In genomic region chr6:38433261-38434033, GRCm38 (mm10) we compare ENCODE assay signal across 8 mouse cellular contexts. TPM values are rescaled to one million over a fixed set of nuclear protein-coding genes. Genes with fewer than 3 reads are reported as not detected.
A peak's percentile ranks its signal among the peaks of the same experiment; 100 is the strongest.
DNase-seq lines count a peak whose midpoint lies in the region; ATAC-seq and TF ChIP-seq lines count a peak whose summit lies in the region.

Ubn2 (plus strand) TSS chr6:38433950.

- peak within 1 kb of the TSS; percentile 94 for H3K4me3 ChIP-seq in E14TG2a.4 (replicated peaks; ENCODE audit: low read length)
- H3K4me3 ChIP-seq in forebrain, embryonic 12.5 days (replicated peaks): peak within 1 kb of the TSS; percentile 97
- H3K4me3 ChIP-seq in heart, postnatal 0 days (ENCODE audit: low read depth, low read length): peak within 1 kb of the TSS; percentile 97
- peak within 1 kb of the TSS; percentile 95 for H3K4me3 ChIP-seq in liver, embryonic 16.5 days (ENCODE audit: low read depth, low read length)
- peak within 1 kb of the TSS; percentile 98 for H3K4me3 ChIP-seq in neural tube, embryonic 13.5 days
- H3K4me3 ChIP-seq in testis, adult 2 months (ENCODE audit: control insufficient read depth, low read depth, low read length): peak within 1 kb of the TSS; percentile 96

- no peak for TF ChIP-seq EP300 in heart, postnatal 0 days (IDR thresholded peaks at IDR 0.05; ENCODE audit: low read depth)

- H3K27ac ChIP-seq in forebrain, embryonic 12.5 days: peak within 1 kb of the TSS; percentile 97
- H3K27ac ChIP-seq in heart, postnatal 0 days (ENCODE audit: low read depth): peak within 1 kb of the TSS; percentile 98
- peak within 1 kb of the TSS; percentile 98 for H3K27ac ChIP-seq in liver, embryonic 16.5 days (ENCODE audit: low read length)
- peak within 1 kb of the TSS; percentile 99 for H3K27ac ChIP-seq in neural tube, embryonic 13.5 days (replicated peaks)
- H3K27ac ChIP-seq in testis, adult 2 months (ENCODE audit: control insufficient read depth, insufficient read depth, low read depth, low read length): peak within 1 kb of the TSS; percentile 100

- peak within 1 kb of the TSS; percentile 94 for H3K9ac ChIP-seq in forebrain, embryonic 12.5 days
- H3K9ac ChIP-seq in heart, postnatal 0 days (replicated peaks; ENCODE audit: low read depth, low read length): peak within 1 kb of the TSS; percentile 88
- H3K9ac ChIP-seq in liver, embryonic 16.5 days (ENCODE audit: low read depth, low read length): peak within 1 kb of the TSS; percentile 96
- H3K9ac ChIP-seq in neural tube, embryonic 13.5 days: peak within 1 kb of the TSS; percentile 98

- peaks cover 23% of the 10 kb centered on the region for H3K4me1 ChIP-seq in E14TG2a.4 (replicated peaks; ENCODE audit: low read depth, low read length)
- H3K4me1 ChIP-seq in forebrain, embryonic 12.5 days: peaks cover 21% of the 10 kb centered on the region
- H3K4me1 ChIP-seq in heart, postnatal 0 days (ENCODE audit: control insufficient read depth, insufficient read depth): peaks cover 13% of the 10 kb centered on the region
- H3K4me1 ChIP-seq in liver, embryonic 16.5 days (ENCODE audit: control insufficient read depth, low read depth, low read length): peaks cover 15% of the 10 kb centered on the region
- peaks cover 37% of the 10 kb centered on the region for H3K4me1 ChIP-seq in neural tube, embryonic 13.5 days (replicated peaks)
- H3K4me1 ChIP-seq in testis, adult 2 months (ENCODE audit: control insufficient read depth, insufficient read depth, low read length): no peaks in the 10 kb centered on the region; the same call in 1 of the 2 replicates

- no peaks in the 10 kb centered on the region for H3K27me3 ChIP-seq in E14TG2a.4 (ENCODE audit: insufficient read depth, low read length)
- H3K27me3 ChIP-seq in forebrain, embryonic 12.5 days: no peaks in the 10 kb centered on the region
- H3K27me3 ChIP-seq in heart, postnatal 0 days (ENCODE audit: control insufficient read depth, insufficient read depth, low read length): no peaks in the 10 kb centered on the region
- no peaks in the 10 kb centered on the region for H3K27me3 ChIP-seq in liver, embryonic 16.5 days (ENCODE audit: control insufficient read depth, insufficient read depth, low read depth, low read length)
- no peaks in the 10 kb centered on the region for H3K27me3 ChIP-seq in neural tube, embryonic 13.5 days
- no peaks in the 10 kb centered on the region for H3K27me3 ChIP-seq in testis, adult 2 months (ENCODE audit: control insufficient read depth, insufficient read depth, low read length)

- TF ChIP-seq CTCF in E14TG2a.4 (conservative IDR thresholded peaks at IDR 0.05; ENCODE audit: low read length): no peak
- no peak for TF ChIP-seq CTCF in heart, postnatal 0 days (IDR thresholded peaks at IDR 0.05; ENCODE audit: low read depth)
- no peak for TF ChIP-seq CTCF in testis, adult 2 months (IDR thresholded peaks at IDR 0.05; ENCODE audit: control insufficient read depth, insufficient read depth, insufficient replicate concordance, low read depth, low read length)

- ATAC-seq in forebrain, embryonic 12.5 days (ENCODE audit: low FRiP score): peak; percentile 98
- ATAC-seq in heart, postnatal 0 days (ENCODE audit: insufficient read depth, low read depth): peak; percentile 95
- ATAC-seq in liver, embryonic 16.5 days (ENCODE audit: low read depth): peak; percentile 94
- ATAC-seq in neural tube, embryonic 13.5 days (ENCODE audit: low read depth): peak; percentile 99

- no peaks in the 10 kb centered on the region for H3K36me3 ChIP-seq in E14TG2a.4 (ENCODE audit: insufficient read depth, low read length)
- no peaks in the 10 kb centered on the region for H3K36me3 ChIP-seq in forebrain, embryonic 12.5 days (replicated peaks)
- H3K36me3 ChIP-seq in heart, postnatal 0 days (replicated peaks; ENCODE audit: control insufficient read depth, insufficient read depth, low read length): no peaks in the 10 kb centered on the region
- no peaks in the 10 kb centered on the region for H3K36me3 ChIP-seq in liver, embryonic 16.5 days (ENCODE audit: control insufficient read depth, insufficient read depth)
- H3K36me3 ChIP-seq in neural tube, embryonic 13.5 days: no peaks in the 10 kb centered on the region
- no peaks in the 10 kb centered on the region for H3K36me3 ChIP-seq in testis, adult 2 months (ENCODE audit: control insufficient read depth, insufficient read depth, low read length)

- DNase-seq in c-Kit-positive CD71-positive TER-119-positive erythroid progenitor cells, embryonic 14.5 days (ENCODE audit: low spot score): peak; percentile 99
- peak; percentile 98 for DNase-seq in heart, postnatal 0 days (ENCODE audit: low spot score)
- DNase-seq in kidney, postnatal 4 days: peak; percentile 98 to 99

- peak; percentile 94 for TF ChIP-seq POLR2A in testis, adult 2 months (IDR thresholded peaks at IDR 0.05; ENCODE audit: control insufficient read depth, low read depth, low read length)

- H3K9me3 ChIP-seq in E14TG2a.4 (ENCODE audit: low read length): no peaks in the 10 kb centered on the region
- H3K9me3 ChIP-seq in forebrain, embryonic 12.5 days: no peaks in the 10 kb centered on the region
- no peaks in the 10 kb centered on the region for H3K9me3 ChIP-seq in heart, postnatal 0 days (replicated peaks; ENCODE audit: control insufficient read depth, low read length)
- H3K9me3 ChIP-seq in liver, embryonic 16.5 days (replicated peaks; ENCODE audit: control insufficient read depth, low read length): no peaks in the 10 kb centered on the region
- no peaks in the 10 kb centered on the region for H3K9me3 ChIP-seq in neural tube, embryonic 13.5 days

- WGBS in forebrain, embryonic 12.5 days: under 1% methylated on average over 64 of the region's 64 CpGs
- WGBS in heart, postnatal 0 days: under 1% methylated on average over 64 of the region's 64 CpGs
- under 1% methylated on average over 64 of the region's 64 CpGs for whole genome bisulfite sequencing in liver, embryonic 16.5 days (ENCODE audit: insufficient replicate concordance)
- under 1% methylated on average over 64 of the region's 64 CpGs for WGBS in neural tube, embryonic 13.5 days

- H3K4me2 ChIP-seq in forebrain, embryonic 12.5 days: peak within 1 kb of the TSS; percentile 83
- H3K4me2 ChIP-seq in heart, postnatal 0 days (ENCODE audit: low read depth, low read length): peak within 1 kb of the TSS; percentile 97
- H3K4me2 ChIP-seq in liver, embryonic 16.5 days (ENCODE audit: low read depth, low read length): peak within 1 kb of the TSS; percentile 99
- peak within 1 kb of the TSS; percentile 77 for H3K4me2 ChIP-seq in neural tube, embryonic 13.5 days

RNA-seq across cellular contexts. Expression of gene Ubn2, which starts in this region (rescaled TPM):
- 18.6 and 27.2 TPM in 2 replicates for polyA plus RNA-seq in forebrain, embryonic 12.5 days (2016; fragmentation: Nextera tagmentation; extraction: Ambion mirVana)
- total RNA-seq in heart, postnatal 0 days (2014; rRNA removed; ENCODE audit: low replicate concordance): 14.6 and 16.5 TPM in 2 replicates
- polyA plus RNA-seq in heart, postnatal 0 days (2015; fragmentation: Nextera tagmentation; extraction: Ambion mirVana): 4.8 and 4.9 TPM in 2 replicates
- polyA plus RNA-seq in liver, embryonic 16.5 days (2015; fragmentation: Nextera tagmentation; extraction: Ambion mirVana): 4.1 and 4.2 TPM in 2 replicates
- 23.5 and 23.7 TPM in 2 replicates for polyA plus RNA-seq in neural tube, embryonic 13.5 days (2015; fragmentation: Nextera tagmentation; extraction: Ambion mirVana)
- 23.1 and 25.5 TPM in 2 replicates for polyA plus RNA-seq in testis, adult 2 months (2012; rRNA removed)

Comparison
In these comparisons a context has a peak if more than half of its experiments do, and no peak if none do; other contexts are left out.
1. Peak in every context shown above with its lines: DNase-seq, ATAC-seq, H3K4me3 ChIP-seq and H3K27ac ChIP-seq.